In genomic region chr13:110062288-110062687, GRCm38 (mm10) we compare ENCODE assay signal across 8 mouse cellular contexts.
DNase-seq lines count a peak whose midpoint lies in the region; ATAC-seq and TF ChIP-seq lines count a peak whose summit lies in the region.
"Had no signal": no experiment of that assay in that cellular context is flagged by ENCODE, and none has a peak within 500 bp of the region (broad histone marks: within the 10 kb centered on the region; RNA-seq: fewer than 3 reads in every experiment).

No protein-coding gene starts in this region.

- no peaks in the 10 kb centered on the region for H3K4me1 ChIP-seq in intestine, embryonic 16.5 days (ENCODE audit: control insufficient read depth, insufficient read depth, low read length)
- H3K4me1 ChIP-seq in stomach, postnatal 0 days (replicated peaks; ENCODE audit: control insufficient read depth, insufficient read depth): no peaks in the 10 kb centered on the region
- no peaks in the 10 kb centered on the region for H3K4me1 ChIP-seq in thymus, adult 2 months (replicated peaks; ENCODE audit: control insufficient read depth, insufficient read depth, low read length)

- no peaks in the 10 kb centered on the region for H3K9me3 ChIP-seq in intestine, embryonic 16.5 days (ENCODE audit: control insufficient read depth, low read length)
- H3K9me3 ChIP-seq in stomach, postnatal 0 days (ENCODE audit: control insufficient read depth, low read length): no peaks in the 10 kb centered on the region
- H3K9me3 ChIP-seq: limb, embryonic 15.5 days had no signal

- peak; percentile 4 for DNase-seq in lung, postnatal 10 days
- DNase-seq in lung, postnatal 4 days: no peak
- DNase-seq in brain, adult 2 months (ENCODE audit: low read depth, low spot score): peak; percentile 35
- peak; percentile 65 for DNase-seq in stomach, postnatal 0 days (ENCODE audit: low spot score)
- no peak for DNase-seq in thymus, adult 2 months
- no peak for DNase-seq in layer of hippocampus, adult 18-20 months (ENCODE audit: low spot score in 2 of 2)

- no peak overlapping the region for H3K4me2 ChIP-seq in intestine, embryonic 16.5 days (ENCODE audit: low read depth, low read length)
- no peak overlapping the region for H3K4me2 ChIP-seq in stomach, postnatal 0 days (replicated peaks; ENCODE audit: low read depth)

- TF ChIP-seq POLR2A in thymus, adult 2 months (IDR thresholded peaks at IDR 0.05; ENCODE audit: control insufficient read depth, extremely low read depth, insufficient read depth, low read length, poor library complexity): no peak

- H3K4me3 ChIP-seq in intestine, embryonic 16.5 days (ENCODE audit: low read length): no peak overlapping the region
- H3K4me3 ChIP-seq in stomach, postnatal 0 days (ENCODE audit: low read depth, low read length): no peak overlapping the region
- H3K4me3 ChIP-seq in thymus, adult 2 months (ENCODE audit: control insufficient read depth, insufficient read depth, low read length): no peak overlapping the region
- H3K4me3 ChIP-seq: limb, embryonic 15.5 days had no signal

- H3K27me3 ChIP-seq in intestine, embryonic 16.5 days (replicated peaks; ENCODE audit: control insufficient read depth, insufficient read depth, low read length): no peaks in the 10 kb centered on the region
- no peaks in the 10 kb centered on the region for H3K27me3 ChIP-seq in stomach, postnatal 0 days (ENCODE audit: control insufficient read depth, insufficient read depth, low read length)
- H3K27me3 ChIP-seq in thymus, adult 2 months (ENCODE audit: control insufficient read depth, insufficient read depth, low read length): no peaks in the 10 kb centered on the region
- H3K27me3 ChIP-seq: limb, embryonic 15.5 days had no signal

- H3K9ac ChIP-seq in intestine, embryonic 16.5 days (ENCODE audit: low read depth, low read length): no peak overlapping the region
- no peak overlapping the region for H3K9ac ChIP-seq in stomach, postnatal 0 days (ENCODE audit: low read length)
- H3K9ac ChIP-seq: limb, embryonic 15.5 days had no signal

- TF ChIP-seq EP300 in stomach, postnatal 0 days (optimal IDR thresholded peaks at IDR 0.05): no peak

- 52% methylated on average over 8 of the region's 8 CpGs for WGBS in intestine, embryonic 16.5 days
- WGBS in stomach, postnatal 0 days: 39% methylated on average over 8 of the region's 8 CpGs
- WGBS in thymus, adult 2 months: 77% methylated on average over 8 of the region's 8 CpGs

- no peaks in the 10 kb centered on the region for H3K36me3 ChIP-seq in intestine, embryonic 16.5 days (ENCODE audit: control insufficient read depth, insufficient read depth, low read length)
- H3K36me3 ChIP-seq in stomach, postnatal 0 days (ENCODE audit: control insufficient read depth, insufficient read depth, low read length): no peaks in the 10 kb centered on the region
- no peaks in the 10 kb centered on the region for H3K36me3 ChIP-seq in thymus, adult 2 months (ENCODE audit: control insufficient read depth, insufficient read depth, low read length)
- H3K36me3 ChIP-seq: limb, embryonic 15.5 days had no signal

- ATAC-seq in intestine, embryonic 16.5 days: peak; percentile 60
- ATAC-seq in stomach, postnatal 0 days (ENCODE audit: low FRiP score, low TSS enrichment): peak; percentile 89

- TF ChIP-seq CTCF in stomach, postnatal 0 days (IDR thresholded peaks at IDR 0.05; ENCODE audit: low read depth): no peak
- no peak for TF ChIP-seq CTCF in thymus, adult 2 months (IDR thresholded peaks at IDR 0.05; ENCODE audit: borderline replicate concordance, control insufficient read depth, extremely low read depth, insufficient read depth, low read length, poor library complexity)

- H3K27ac ChIP-seq in intestine, embryonic 16.5 days (ENCODE audit: low read length): no peak overlapping the region
- H3K27ac ChIP-seq in stomach, postnatal 0 days (replicated peaks): no peak overlapping the region
- H3K27ac ChIP-seq in thymus, adult 2 months (ENCODE audit: control insufficient read depth, insufficient read depth, low read length): no peak overlapping the region
- H3K27ac ChIP-seq: limb, embryonic 15.5 days had no signal

Comparison
In these comparisons a context has a peak if more than half of its experiments do, and no peak if none do; other contexts are left out.
1. DNase-seq: peak in lung, postnatal 10 days (single experiment), brain, adult 2 months (single experiment) and stomach, postnatal 0 days (single experiment); none in lung, postnatal 4 days (0 of 2), thymus, adult 2 months (single experiment) and layer of hippocampus, adult 18-20 months (0 of 2).